Mouse (Mus musculus): ENCODE results near the gene Flnb. TPM values are rescaled to one million over a fixed set of nuclear protein-coding genes. Genes with fewer than 3 reads are reported as not detected.
A peak's percentile ranks its signal among the peaks of the same experiment; 100 is the strongest.

The Flnb gene
- polyA plus RNA-seq, 1 experiment from 2014 or later: 13.1 TPM

GRCm38 (mm10) chr14:7801831-7802230 is 15.9 kb upstream of the Flnb start:
- no peak overlapping the region for H3K27ac ChIP-seq (ENCODE audit: low read depth, low read length)
- 9% methylated on average over 4 of the region's 4 CpGs for WGBS (ENCODE audit: insufficient replicate concordance)
- no peak for ATAC-seq (replicated peaks; ENCODE audit: insufficient number of reproducible peaks, low FRiP score, low TSS enrichment)
- no peaks in the 10 kb centered on the region for H3K36me3 ChIP-seq (ENCODE audit: control insufficient read depth, insufficient read depth, low read length)
- no peak overlapping the region for H3K4me3 ChIP-seq (ENCODE audit: low read depth, low read length)
- H3K27me3 ChIP-seq (ENCODE audit: control insufficient read depth, insufficient read depth, low read length): no peaks in the 10 kb centered on the region
- no peaks in the 10 kb centered on the region for H3K9me3 ChIP-seq (replicated peaks; ENCODE audit: control insufficient read depth, low read length)
- no peak overlapping the region for H3K9ac ChIP-seq (ENCODE audit: low read depth, low read length)
- H3K4me1 ChIP-seq (ENCODE audit: control insufficient read depth, insufficient read depth, low read length): no peaks in the 10 kb centered on the region
- no peak overlapping the region for H3K4me2 ChIP-seq

DNA sequence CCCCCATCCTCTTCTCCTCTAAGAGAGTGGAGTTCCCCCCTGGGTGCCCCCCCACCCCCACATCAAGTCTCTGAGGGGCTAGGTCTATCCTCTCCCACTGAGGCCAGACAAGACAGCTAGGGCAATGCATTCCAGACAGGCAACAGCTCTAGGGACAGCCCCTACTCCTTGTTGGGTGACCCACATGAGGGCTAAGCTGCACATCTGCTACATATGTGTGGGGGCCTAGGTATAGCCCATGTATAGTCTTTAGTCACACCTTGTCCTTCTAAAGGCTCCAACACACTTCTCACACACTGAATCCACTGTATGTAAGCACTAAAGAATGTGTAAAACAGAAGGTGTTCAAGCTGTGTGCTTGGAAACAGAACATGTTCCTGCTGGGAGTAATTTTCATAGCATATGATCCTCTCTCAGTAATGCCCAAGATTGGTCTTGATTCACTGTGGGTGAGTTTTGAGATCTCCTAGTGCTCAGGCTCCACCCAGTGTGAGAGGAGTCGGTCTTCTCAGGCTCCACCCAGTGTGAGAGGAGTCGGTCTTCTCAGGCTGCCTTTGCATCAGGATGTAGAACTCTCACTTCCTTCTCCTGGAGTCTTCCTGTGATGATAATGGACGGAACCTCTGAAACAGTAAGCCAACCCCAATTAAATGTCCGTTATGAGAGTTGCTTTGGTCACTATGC is 13.7 kb upstream of the Flnb start:
- no peak for ATAC-seq (replicated peaks; ENCODE audit: insufficient number of reproducible peaks, low FRiP score, low TSS enrichment)
- 42% methylated on average over 4 of the region's 4 CpGs for WGBS (ENCODE audit: insufficient replicate concordance)

DNA sequence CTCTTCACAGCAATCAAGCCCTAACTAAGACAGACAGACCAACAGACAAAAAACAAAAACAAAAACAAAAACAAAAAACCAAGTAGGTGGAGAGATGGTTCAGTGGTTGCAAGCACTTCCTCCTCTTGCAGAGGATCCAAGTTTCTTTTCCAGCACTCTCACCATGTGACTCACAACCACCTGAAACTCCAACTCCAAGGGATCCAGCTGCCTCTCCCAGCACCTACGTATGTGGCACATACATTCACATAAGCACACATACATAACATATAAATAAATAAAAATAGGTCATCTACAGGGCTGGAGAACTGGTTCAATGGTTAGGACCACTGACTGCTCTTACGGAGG is 13.2 kb upstream of the Flnb start:
- no peaks in the 10 kb centered on the region for H3K27me3 ChIP-seq (ENCODE audit: control insufficient read depth, insufficient read depth, low read length)
- H3K9me3 ChIP-seq (replicated peaks; ENCODE audit: control insufficient read depth, low read length): no peaks in the 10 kb centered on the region
- H3K4me2 ChIP-seq: no peak overlapping the region
- ATAC-seq (replicated peaks; ENCODE audit: insufficient number of reproducible peaks, low FRiP score, low TSS enrichment): no peak
- 84% methylated on average over 2 of the region's 2 CpGs for WGBS (ENCODE audit: insufficient replicate concordance)
- no peak overlapping the region for H3K4me3 ChIP-seq (ENCODE audit: low read depth, low read length)
- peaks cover 4% of the 10 kb centered on the region for H3K4me1 ChIP-seq (ENCODE audit: control insufficient read depth, insufficient read depth, low read length)
- no peak overlapping the region for H3K27ac ChIP-seq (ENCODE audit: low read depth, low read length)
- H3K9ac ChIP-seq (ENCODE audit: low read depth, low read length): no peak overlapping the region
- H3K36me3 ChIP-seq (ENCODE audit: control insufficient read depth, insufficient read depth, low read length): no peaks in the 10 kb centered on the region

More for the DNA sequence above, 13.7 kb upstream of the Flnb start:
- no peak overlapping the region for H3K9ac ChIP-seq (ENCODE audit: low read depth, low read length)
- H3K27ac ChIP-seq (ENCODE audit: low read depth, low read length): no peak overlapping the region
- H3K4me3 ChIP-seq (ENCODE audit: low read depth, low read length): no peak overlapping the region
- H3K4me2 ChIP-seq: no peak overlapping the region
- no peaks in the 10 kb centered on the region for H3K36me3 ChIP-seq (ENCODE audit: control insufficient read depth, insufficient read depth, low read length)
- no peaks in the 10 kb centered on the region for H3K9me3 ChIP-seq (replicated peaks; ENCODE audit: control insufficient read depth, low read length)
- H3K4me1 ChIP-seq (ENCODE audit: control insufficient read depth, insufficient read depth, low read length): peaks cover 2% of the 10 kb centered on the region; the same call in 1 of the 2 replicates
- no peaks in the 10 kb centered on the region for H3K27me3 ChIP-seq (ENCODE audit: control insufficient read depth, insufficient read depth, low read length)

DNA sequence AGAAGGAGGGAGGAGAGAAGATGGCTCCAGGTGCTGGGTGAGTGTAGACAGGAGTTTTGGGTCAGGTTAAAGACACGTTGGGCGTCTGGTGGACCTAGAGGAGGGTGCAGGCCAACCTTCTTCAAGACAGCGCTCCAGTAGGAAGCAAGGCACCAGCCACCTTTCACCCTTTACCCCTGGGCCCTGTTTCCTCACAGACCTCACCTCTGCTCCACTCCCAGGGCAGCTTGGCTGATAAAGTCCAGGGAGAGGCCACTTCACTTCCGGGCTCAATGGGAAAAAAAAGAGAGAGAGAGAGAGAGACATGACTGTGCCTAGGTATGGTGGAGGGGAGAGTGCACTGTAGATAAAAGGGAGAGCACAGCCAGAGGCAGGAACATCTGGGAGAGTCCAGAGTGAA is 10.0 kb upstream of the Flnb start:
- no peak overlapping the region for H3K9ac ChIP-seq (ENCODE audit: low read depth, low read length)
- peak; percentile 23; the same call in 1 of the 2 replicates for ATAC-seq (replicated peaks; ENCODE audit: insufficient number of reproducible peaks, low FRiP score, low TSS enrichment)
- peaks cover 6% of the 10 kb centered on the region for H3K4me1 ChIP-seq (ENCODE audit: control insufficient read depth, insufficient read depth, low read length)
- no peaks in the 10 kb centered on the region for H3K36me3 ChIP-seq (ENCODE audit: control insufficient read depth, insufficient read depth, low read length)
- H3K4me2 ChIP-seq: no peak overlapping the region
- no peaks in the 10 kb centered on the region for H3K27me3 ChIP-seq (ENCODE audit: control insufficient read depth, insufficient read depth, low read length)
- no peak overlapping the region for H3K4me3 ChIP-seq (ENCODE audit: low read depth, low read length)
- WGBS (ENCODE audit: insufficient replicate concordance): 45% methylated on average over 4 of the region's 4 CpGs
- no peaks in the 10 kb centered on the region for H3K9me3 ChIP-seq (replicated peaks; ENCODE audit: control insufficient read depth, low read length)
- H3K27ac ChIP-seq (ENCODE audit: low read depth, low read length): no peak overlapping the region

DNA sequence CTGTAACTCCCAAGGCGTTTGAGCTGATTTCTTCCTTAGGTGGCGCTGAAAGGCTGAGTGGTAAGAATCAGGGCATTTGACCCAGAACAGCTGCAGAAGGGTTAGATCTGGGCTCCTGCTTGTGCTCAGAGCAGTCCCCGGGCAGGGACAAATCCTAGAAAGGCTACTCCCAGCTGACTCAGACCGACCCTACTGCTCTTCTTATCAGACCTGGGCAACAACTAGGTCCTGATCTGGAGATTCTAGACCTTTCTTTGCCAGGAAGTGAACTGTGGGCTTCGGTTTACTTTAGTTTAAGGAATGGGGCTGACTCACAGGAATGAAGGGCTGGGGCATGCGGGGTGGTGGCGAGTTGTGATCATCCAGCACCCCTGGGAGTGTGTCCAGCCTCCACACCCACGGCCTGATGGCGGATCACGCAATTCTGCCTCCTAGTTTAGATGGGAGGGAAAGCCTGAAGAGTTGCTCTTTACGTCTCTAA is 9.2 kb upstream of the Flnb start:
- Histone ChIP-seq H3K27ac (ENCODE audit: low read depth, low read length) (no peak overlapping the region), H3K9ac (ENCODE audit: low read depth, low read length) (no peak overlapping the region), H3K4me1 (ENCODE audit: control insufficient read depth, insufficient read depth, low read length) (peaks cover 6% of the 10 kb centered on the region), H3K9me3 (replicated peaks; ENCODE audit: control insufficient read depth, low read length) (no peaks in the 10 kb centered on the region), H3K4me3 (ENCODE audit: low read depth, low read length) (no peak overlapping the region), H3K4me2 (no peak overlapping the region), H3K27me3 (ENCODE audit: control insufficient read depth, insufficient read depth, low read length) (no peaks in the 10 kb centered on the region), H3K36me3 (ENCODE audit: control insufficient read depth, insufficient read depth, low read length) (no peaks in the 10 kb centered on the region)
- no peak for ATAC-seq (replicated peaks; ENCODE audit: insufficient number of reproducible peaks, low FRiP score, low TSS enrichment)
- WGBS (ENCODE audit: insufficient replicate concordance): 46% methylated on average over 11 of the region's 11 CpGs

- H3K9me3 ChIP-seq (replicated peaks; ENCODE audit: control insufficient read depth, low read length): no peaks in the 10 kb centered on the region
- no peaks in the 10 kb centered on the region for H3K27me3 ChIP-seq (ENCODE audit: control insufficient read depth, insufficient read depth, low read length)
- no peaks in the 10 kb centered on the region for H3K36me3 ChIP-seq (ENCODE audit: control insufficient read depth, insufficient read depth, low read length)
- no peak overlapping the region for H3K27ac ChIP-seq (ENCODE audit: low read depth, low read length)
- no peak overlapping the region for H3K9ac ChIP-seq (ENCODE audit: low read depth, low read length)
- H3K4me2 ChIP-seq: no peak overlapping the region
- no peak overlapping the region for H3K4me3 ChIP-seq (ENCODE audit: low read depth, low read length)
- peaks cover 6% of the 10 kb centered on the region for H3K4me1 ChIP-seq (ENCODE audit: control insufficient read depth, insufficient read depth, low read length)
- ATAC-seq (replicated peaks; ENCODE audit: insufficient number of reproducible peaks, low FRiP score, low TSS enrichment): 0 out of 2 replicates have a peak, but pooled peaks have one; percentile 22
- 61% methylated on average over 12 of the region's 12 CpGs for WGBS (ENCODE audit: insufficient replicate concordance)
Measured at GRCm38 (mm10) chr14:7809043-7809955, 8.5 kb upstream of the Flnb start.

- Histone ChIP-seq H3K27me3 (ENCODE audit: control insufficient read depth, insufficient read depth, low read length) (no peaks in the 10 kb centered on the region), H3K4me1 (ENCODE audit: control insufficient read depth, insufficient read depth, low read length) (peaks cover 15% of the 10 kb centered on the region), H3K4me3 (ENCODE audit: low read depth, low read length) (peak overlapping the region; percentile 75), H3K27ac (ENCODE audit: low read depth, low read length) (no peak overlapping the region), H3K36me3 (ENCODE audit: control insufficient read depth, insufficient read depth, low read length) (no peaks in the 10 kb centered on the region), H3K9ac (ENCODE audit: low read depth, low read length) (peak overlapping the region; percentile 82), H3K9me3 (replicated peaks; ENCODE audit: control insufficient read depth, low read length) (no peaks in the 10 kb centered on the region), H3K4me2 (peak overlapping the region; percentile 93)
- WGBS (ENCODE audit: insufficient replicate concordance): under 1% methylated on average over 36 of the region's 36 CpGs
- no peak for ATAC-seq (replicated peaks; ENCODE audit: insufficient number of reproducible peaks, low FRiP score, low TSS enrichment)
Measured at GRCm38 (mm10) chr14:7818463-7819121, 835 bp downstream of the Flnb start.

GRCm38 (mm10) chr14:7819446-7819845 is 1.7 kb downstream of the Flnb start:
- no peaks in the 10 kb centered on the region for H3K36me3 ChIP-seq (ENCODE audit: control insufficient read depth, insufficient read depth, low read length)
- peaks cover 20% of the 10 kb centered on the region for H3K4me1 ChIP-seq (ENCODE audit: control insufficient read depth, insufficient read depth, low read length)
- peak overlapping the region; percentile 75 for H3K4me3 ChIP-seq (ENCODE audit: low read depth, low read length)
- H3K4me2 ChIP-seq: peak overlapping the region; percentile 93
- no peak overlapping the region for H3K9ac ChIP-seq (ENCODE audit: low read depth, low read length)
- 61% methylated on average over 5 of the region's 5 CpGs for WGBS (ENCODE audit: insufficient replicate concordance)
- no peak for ATAC-seq (replicated peaks; ENCODE audit: insufficient number of reproducible peaks, low FRiP score, low TSS enrichment)
- H3K27me3 ChIP-seq (ENCODE audit: control insufficient read depth, insufficient read depth, low read length): no peaks in the 10 kb centered on the region
- no peaks in the 10 kb centered on the region for H3K9me3 ChIP-seq (replicated peaks; ENCODE audit: control insufficient read depth, low read length)
- no peak overlapping the region for H3K27ac ChIP-seq (ENCODE audit: low read depth, low read length)
